Mouse (Mus musculus) T-helper 17 cell (primary cell): Measurements from ENCODE around the gene Gys1.

Source experiments
- in situ Hi-C, 2 experiments: fragments of 300-600 bp; cut with MboI, MseI; formaldehyde crosslinking; loops; 1 replicate in 1 of 2; 2 replicates in 1 of 2; pipeline ENCODE4 v1.15.1; 2025; ENCODE audit warnings: high pct_unique_total_duplicates in 2 of 2

Gene Gys1

DNA sequence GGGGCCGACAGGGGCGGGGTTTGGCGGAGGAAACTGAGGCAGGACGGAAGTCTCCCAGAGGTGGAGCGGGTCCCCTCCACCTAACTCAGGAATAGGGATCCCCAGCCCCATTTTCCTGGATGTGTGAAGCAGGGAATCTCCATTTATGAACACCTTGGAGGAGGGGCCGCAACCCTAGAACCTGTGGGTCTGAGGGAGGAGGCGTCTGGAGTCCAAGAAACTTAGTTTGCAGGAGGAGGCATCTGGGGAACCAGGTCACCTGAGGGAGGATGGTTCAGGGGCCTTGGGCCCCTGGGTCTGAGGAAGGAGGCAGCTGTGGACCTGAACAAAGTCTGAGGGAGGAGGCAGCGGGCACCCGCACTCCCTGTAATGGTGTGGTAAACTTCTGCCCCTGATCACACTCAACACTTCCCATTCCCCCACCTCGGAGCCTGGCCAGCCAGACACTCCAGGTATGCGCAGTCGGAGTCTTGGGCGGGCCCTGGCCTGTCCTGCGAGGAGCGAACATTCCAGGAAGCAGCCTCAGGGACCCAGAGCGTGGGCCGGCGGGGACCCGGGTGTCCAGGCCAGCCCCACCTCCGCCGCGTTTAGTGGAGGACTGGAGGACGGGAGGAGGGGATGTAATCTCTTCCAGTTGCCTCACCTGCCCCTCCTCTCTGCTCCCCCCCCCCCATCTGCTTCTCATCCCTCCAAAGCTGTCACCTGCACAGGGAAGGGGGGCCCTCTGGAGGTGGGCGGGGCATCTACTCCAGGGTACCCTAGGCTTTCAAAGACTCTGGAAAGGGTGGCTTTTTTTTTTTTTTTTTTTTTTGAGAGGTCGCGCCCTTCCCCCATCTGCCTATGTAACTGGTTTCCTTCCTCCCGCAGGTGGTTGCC is 20.5 kb upstream of the Gys1 start:
- in situ Hi-C loops = no loop called here

DNA sequence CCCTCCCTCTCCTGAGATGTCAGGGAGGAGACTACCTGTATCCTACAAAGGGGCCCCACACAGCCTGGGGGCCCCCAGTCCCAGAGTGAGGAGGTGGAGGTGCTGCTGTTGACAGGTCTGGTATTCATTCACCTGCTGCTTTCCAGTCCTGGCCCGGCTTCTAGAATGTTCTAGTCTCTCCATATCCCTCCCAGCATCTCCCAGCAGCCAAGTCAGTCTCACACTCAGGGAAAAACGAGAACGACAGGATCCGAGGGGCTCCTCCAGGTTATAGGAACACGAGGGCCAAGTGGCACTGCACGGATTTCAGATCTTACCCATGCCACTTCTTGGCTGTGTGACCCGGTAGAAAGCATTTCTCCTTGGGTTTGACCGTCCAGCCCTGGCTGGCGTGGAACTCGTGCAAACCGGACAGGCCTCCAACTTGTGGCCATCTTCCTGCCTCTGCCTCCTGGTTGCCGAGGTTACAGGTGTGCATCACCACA is 19.9 kb upstream of the Gys1 start:
- in situ Hi-C loops = no loop called here

DNA sequence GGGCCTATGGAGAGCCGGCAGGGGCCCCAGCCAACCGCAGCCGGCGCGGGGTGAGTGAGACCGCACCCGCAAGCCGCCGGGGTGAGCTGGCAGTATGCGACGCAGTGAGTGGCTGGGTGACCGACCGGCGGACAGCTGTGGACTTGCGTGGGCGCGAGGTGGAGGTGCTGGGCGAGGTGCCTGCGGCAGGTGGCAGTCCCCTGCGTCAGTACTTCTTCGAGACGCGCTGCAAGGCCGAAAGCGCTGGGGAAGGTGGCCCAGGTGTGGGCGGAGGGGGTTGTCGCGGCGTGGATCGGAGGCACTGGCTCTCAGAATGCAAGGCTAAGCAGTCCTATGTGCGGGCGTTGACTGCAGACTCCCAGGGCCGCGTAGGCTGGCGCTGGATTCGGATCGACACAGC is 19.0 kb upstream of the Gys1 start:
- in situ Hi-C loops = no loop called here

DNA sequence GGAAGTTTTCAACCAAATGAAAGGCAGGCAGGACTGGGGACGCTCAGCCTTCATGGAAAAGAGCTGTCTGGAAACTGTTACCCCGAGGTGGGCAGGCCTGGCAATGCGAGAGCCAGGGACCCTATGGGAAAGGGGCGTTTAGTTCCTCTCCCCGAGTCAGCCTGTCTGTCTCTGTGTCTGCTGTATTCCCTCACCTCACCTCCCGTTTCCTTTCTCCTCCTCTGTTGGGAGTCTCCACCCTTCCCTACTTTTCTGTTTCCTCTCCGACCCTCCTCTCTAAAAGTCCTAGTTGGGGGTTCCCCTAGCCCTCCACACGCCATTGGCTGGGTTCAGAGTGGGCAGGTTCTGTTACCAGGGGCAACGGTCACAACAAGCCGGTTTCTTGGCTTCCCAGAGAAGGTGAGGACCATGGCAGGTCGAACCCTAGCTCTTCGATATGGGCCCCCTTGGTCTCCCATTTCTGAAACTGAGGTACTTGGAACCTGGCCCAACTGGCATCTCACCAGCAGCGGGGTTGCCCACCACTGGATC is 16.6 kb upstream of the Gys1 start:
- in situ Hi-C loops = no loop called here

DNA sequence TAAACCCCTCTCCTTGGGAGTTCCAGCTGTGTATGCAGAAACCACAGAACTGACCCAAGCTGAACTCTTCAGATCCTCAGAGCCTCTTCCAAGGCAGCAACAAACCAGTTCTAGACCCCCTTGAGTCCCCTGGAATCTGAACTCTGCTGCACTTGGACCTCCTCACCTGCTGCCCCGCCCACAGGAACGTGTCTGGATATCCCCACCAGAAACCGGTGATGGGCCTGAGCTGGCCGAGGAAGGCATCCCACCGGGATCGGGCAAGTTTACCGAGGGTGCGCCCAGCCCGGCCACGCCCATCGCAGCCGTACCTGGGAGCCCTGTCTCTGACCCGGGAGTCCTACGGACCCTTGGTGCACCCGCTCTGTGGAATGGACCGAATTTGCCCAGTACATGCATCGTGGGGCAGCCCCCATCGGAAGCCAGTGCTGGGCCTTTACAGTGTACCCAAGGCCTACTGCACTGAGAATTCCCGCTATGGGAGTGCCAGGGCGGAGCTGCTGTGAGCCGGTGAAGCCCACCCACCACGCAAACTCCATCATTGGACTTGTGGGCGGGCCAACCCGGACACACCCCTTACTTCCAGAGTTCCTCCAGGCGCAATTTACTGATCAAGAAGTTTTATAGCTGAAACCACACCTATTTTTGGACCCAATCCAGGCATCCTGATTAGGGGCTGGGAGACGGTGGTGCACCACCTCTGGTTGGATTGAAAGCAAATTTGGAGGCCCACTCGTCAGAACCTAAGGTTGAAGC is 14.6 kb upstream of the Gys1 start:
- in situ Hi-C loops = no loop called here

DNA sequence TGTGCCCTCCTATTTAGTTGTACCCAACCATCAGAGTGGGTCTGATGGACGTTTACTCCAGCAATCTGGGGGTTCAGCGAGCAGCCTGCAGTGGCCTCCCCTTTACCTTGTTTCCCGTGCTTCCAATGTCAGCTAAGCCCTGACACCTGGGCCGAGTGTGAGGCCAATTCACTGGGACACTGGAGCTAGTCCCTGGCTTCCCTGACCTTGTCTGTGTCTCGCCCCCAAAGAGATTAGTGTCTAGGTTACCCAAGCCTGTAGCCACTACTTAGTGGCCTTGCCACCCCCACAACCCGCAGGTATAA is 14.1 kb upstream of the Gys1 start, which contains the start of gene Lhb:
Lhb (plus strand) TSS at position 206 of the 305 bp plus-strand sequence.
- in situ Hi-C loops = no loop called here

DNA sequence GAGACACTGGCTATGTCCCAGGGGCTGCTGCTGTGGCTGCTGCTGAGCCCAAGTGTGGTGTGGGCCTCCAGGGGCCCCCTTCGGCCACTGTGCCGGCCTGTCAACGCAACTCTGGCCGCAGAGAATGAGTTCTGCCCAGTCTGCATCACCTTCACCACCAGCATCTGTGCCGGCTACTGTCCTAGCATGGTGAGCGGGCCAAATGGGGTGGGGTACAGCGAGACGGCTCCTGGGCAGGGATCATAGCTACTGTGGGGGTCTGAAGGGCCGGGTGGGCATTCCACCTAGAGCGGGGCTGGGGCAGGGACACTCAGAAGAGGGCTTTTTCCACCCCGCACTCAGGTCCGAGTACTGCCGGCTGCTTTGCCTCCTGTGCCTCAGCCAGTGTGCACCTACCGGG is 13.4 kb upstream of the Gys1 start:
- in situ Hi-C loops = no loop called here

DNA sequence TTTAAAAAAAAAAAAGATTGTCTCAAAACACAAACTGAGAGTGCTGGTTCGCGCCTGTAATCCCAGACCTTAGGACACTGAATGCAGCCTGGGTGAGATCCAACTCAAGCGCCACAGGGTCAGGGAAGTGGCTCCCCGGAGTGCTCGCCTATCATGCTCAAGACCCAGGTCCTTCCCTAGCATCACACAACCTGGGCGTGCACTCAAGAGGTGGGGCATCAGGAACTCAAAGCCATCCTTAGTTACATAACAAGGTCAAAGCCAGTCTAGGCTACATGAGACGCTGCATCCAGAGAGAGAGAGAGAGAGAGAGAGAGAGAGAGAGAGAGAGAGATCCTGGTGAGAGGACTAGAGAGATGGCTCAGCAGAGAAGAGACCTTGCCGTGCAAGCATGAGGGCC is 8.1 kb upstream of the Gys1 start:
- in situ Hi-C loops = no loop called here

DNA sequence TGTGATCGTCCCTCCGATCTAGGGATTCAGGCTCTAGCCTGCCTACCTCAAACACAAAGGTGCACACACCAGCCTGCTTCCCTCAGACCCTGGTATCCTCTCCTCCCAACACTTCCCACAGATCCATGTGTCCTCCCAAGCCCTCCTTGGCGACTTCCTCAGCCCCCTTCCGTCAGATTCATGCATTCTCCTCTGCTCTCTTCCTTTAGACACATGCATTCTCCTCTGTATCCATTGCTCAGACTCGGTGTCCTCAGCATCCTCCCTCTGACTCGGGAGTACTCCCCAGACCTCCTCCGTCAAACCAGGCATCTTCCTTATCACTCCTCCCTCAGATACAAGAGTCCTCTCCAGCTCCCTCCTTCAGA is 825 bp upstream of the Gys1 start:
- in situ Hi-C loops = no loop called here

DNA sequence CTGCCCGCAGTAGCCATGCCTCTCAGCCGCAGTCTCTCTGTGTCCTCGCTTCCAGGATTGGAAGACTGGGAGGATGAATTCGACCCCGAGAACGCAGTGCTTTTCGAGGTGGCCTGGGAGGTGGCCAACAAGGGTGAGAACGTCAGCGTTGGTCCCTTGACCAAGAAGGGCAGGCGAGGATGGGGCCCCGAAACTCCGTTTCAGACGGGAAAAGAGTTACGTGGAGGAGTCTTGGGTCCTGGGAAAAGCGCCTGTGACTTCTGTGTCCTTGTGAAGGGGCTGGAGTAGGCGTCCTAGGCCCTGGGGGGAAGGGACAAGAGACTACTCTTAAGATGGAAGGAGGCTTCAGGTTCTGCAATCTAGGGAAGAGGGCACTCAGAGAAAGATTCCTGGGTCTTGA is 394 bp downstream of the Gys1 start:
- in situ Hi-C loops = no loop called here

DNA sequence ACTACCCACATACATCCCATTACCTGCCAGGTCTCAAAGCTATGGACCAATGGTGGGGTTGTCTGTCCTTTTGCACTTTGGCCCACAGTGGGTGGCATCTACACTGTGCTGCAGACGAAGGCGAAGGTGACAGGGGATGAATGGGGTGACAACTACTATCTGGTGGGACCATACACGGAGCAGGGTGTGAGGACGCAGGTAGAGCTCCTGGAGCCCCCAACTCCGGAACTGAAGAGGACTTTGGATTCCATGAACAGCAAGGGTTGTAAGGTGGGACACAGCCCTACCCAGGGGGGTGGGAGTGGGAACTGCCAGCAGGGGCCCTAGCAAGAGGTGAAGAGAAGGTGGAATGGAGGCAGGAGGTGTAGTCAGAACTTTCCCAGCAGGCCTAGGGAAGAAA is 1.8 kb downstream of the Gys1 start:
- in situ Hi-C loops = no loop called here

DNA sequence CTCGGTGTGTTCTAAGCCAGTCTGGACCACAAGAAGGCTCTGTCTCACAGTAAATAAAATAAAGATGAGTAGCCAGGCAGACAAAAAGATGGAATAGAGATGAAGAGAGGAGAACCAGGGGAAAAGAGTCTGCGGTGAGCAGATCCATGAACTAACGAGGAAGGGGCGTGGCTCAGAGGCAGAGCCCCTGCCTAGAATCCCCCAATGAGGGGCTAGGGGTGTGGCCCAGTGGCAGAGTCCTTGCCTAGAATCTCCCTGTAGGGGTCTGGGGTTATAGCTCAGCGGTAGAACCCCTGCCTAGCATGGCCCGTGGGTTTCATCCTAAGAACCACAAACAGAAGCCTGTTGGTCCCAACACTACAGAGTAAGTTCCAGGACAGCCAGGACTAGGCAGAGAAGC is 2.4 kb downstream of the Gys1 start:
- in situ Hi-C loops = no loop called here

DNA sequence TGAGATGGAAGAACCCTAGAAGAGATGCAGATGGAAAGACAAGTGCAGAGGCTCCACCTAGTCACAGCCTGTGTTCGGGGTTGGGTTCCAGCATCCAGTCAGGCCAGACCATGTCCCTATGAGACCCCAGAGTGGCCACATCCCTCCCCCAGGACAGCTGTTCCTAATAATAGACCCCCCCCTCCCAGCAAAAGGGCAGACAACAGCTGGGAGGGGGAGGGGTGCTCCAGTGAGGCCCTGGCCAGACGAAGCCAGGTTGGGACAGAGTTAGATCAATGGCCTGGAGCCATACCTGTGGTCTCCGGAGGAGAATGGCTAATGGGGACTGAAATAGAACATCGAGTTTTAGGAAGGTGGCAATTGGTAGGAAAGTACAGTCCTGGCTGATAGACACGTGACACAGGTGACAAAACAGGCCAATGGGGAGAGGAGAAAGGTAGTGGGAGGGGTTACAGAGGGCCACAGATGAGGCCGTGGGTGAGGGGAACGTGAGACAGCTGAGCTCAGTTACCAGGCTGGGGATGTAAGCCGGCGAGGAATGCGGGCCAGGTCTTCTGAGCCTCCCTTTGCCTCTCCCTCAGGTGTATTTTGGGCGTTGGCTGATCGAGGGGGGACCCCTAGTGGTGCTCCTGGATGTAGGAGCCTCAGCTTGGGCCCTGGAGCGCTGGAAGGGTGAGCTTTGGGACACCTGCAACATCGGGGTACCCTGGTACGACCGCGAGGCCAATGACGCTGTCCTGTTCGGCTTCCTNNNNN is 3.1 kb downstream of the Gys1 start, which contains the start of gene Ruvbl2:
Ruvbl2 (minus strand) TSS at position 576 of the 756 bp plus-strand sequence.
- in situ Hi-C loops = no loop called here

DNA sequence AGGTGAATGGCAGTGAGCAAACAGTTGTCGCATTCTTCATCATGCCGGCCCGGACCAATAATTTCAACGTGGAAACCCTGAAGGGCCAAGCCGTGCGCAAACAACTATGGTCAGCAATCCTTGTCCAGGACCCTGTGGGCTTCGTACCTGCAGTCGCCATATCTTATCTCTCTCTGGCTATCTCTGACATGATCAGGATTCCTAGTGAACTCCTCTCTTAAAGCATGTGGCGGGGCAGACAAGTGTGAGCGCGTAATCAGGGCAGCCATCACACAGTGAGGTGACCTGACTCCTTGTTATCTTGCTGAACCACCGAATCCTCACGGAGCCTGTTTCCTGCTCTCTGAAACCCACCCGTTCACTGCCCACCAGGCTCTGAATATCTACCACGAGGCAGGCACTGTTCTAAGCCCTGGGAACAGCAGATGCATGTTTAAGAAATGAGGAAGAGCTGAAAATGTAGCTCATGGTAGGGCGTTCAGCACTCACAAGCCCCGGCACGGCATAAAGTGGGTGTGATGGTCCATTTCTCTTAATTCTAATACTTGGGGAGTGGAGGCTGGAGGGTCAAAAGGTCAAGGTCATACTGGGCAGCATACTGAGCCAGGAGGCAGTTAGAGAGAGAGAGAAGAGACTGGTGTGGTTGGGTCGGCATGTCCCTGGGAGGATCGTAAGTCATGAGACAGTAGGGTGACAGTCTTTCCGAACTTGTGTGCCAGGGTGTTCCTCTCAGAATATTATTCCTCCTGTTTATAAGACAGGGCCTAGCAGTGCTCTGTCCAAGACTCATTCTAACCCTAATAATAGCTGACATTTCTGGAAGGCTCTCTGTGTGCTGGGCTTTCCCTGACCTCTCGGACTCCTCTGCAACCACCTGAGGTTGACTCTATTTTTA is 9.1 kb downstream of the Gys1 start:
- in situ Hi-C loops = no loop called here

DNA sequence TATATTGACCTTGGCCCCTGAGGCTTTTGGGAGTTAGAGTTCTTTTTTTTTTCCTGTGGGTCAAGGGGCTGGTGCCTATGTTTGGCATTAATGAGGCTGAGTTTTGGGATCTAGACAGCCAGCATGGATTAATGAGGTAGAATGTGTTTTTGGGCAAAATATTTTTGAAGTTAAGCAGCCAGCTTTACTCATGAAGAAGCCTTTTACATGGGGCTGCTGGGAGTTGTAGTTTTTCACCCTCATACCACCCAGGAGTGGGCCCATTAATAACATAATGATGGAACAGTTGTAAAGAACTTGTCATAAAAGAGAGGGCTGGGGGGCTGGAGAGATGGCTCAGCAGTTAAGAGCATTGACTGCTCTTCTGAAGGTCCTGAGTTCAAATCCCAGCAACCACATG is 11.9 kb downstream of the Gys1 start:
- in situ Hi-C loops = no loop called here

DNA sequence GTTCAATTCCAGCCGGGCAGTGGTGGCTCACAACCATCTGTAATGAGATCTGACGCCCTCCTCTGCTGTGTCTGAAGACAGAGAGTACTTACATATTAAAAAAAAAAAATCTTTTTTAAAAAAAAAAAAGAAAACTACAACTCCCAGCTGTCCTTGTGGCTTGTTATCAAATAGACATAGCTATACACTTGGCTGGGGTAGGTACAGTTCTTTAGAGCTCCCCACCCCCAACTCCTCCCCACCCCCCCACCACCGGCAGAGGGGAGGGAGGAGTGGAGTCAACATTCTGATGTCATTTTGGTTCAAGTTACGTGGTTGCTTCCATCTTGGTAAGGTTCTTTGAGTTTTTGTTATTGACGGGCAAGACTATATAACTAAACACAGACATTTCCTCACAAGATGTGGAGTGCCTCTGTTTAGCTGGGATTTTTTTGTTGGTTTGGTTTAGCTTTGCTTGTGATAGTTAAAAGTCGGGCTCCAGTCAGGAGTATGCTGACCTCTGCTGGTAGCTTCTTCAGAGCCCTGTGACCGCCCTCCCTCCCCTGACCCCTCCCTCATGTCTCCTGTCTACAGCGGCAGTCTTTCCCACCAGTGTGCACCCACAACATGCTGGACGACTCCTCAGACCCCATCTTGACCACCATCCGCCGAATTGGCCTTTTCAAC is 12.8 kb downstream of the Gys1 start:
- in situ Hi-C loops = no loop called here

DNA sequence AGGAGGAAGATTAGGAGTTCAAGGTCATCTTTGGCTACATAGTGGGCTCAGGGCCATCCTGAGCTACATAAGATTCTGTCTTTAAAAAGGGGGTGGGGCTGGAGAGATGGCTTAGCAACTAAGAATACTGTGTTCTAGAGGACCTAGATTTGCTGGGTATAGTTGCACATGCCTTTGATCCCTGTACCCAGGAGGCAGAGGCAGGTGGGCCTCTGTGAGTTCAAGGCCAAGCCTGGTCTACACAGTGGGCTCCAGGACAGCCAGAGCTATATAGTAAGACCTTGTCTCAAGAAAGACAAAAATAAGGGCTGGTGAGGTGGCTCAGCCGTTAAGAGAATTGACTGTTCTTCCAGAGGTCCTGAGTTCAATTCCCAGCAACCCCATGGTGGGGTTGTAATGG is 15.3 kb downstream of the Gys1 start:
- in situ Hi-C loops = no loop called here

DNA sequence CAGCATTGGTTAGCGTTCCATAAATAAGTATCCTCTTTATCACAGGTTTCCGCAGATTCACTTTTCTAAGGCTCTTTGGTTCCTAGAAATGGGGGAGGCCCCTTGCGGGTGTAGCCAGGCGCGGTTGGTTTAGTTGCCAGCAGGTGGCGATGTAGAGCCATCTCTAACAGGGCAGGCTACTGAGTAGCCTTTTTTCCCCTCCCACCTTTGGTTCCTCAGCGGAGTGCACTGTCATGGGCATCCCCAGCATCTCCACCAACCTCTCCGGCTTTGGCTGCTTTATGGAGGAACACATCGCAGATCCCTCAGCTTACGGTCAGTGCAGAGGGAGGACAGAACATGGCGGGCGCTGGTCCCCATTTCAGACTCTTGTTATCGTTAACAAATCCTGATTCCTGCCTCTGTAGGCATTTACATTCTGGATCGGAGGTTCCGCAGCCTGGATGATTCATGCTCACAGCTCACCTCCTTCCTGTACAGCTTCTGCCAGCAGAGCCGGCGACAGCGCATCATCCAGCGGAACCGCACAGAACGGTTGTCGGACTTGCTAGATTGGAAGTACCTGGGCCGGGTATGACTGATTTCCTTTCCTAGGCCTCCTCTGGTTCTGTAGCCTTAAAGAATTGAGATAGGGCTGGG is 16.8 kb downstream of the Gys1 start:
- in situ Hi-C loops = no loop called here

DNA sequence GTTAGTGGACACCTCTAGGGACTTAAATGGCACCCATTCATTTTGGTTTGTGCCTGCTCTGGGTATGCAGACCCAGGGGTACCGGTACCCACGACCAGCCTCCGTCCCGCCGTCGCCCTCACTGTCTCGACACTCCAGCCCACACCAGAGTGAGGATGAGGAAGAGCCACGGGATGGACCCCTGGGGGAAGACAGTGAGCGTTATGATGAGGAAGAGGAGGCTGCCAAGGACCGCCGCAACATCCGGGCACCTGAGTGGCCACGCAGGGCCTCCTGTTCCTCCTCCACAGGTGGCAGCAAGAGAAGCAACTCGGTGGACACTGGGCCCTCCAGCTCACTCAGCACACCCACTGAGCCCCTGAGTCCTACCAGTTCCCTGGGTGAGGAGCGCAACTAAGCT is 20.3 kb downstream of the Gys1 start:
- in situ Hi-C loops = no loop called here
